Mouse (Mus musculus): ENCODE measurements at regions not wholly inside any gene's neighbourhood (a gene's known extent, or its start where the extent isn't known, plus 50 kb on each side); places are given as distances from the start of the nearest gene placed in this dataset.

GRCm38 (mm10) chr15:96929788-96930187, 126.0 kb downstream of the Slc38a4 start:
- TF ChIP-seq CTCF (IDR thresholded peaks at IDR 0.05; ENCODE audit: insufficient read depth, low read length), result no peak
- TF ChIP-seq POLR2A (IDR thresholded peaks at IDR 0.05; ENCODE audit: borderline replicate concordance, extremely low read depth, low read depth, low read length), result no peak

Data from lung, adult 2 months (tissue).